Mouse (Mus musculus) hindbrain, embryonic 14.5 days (tissue): ENCODE measurements around the gene Fam126a. TPM values are rescaled to one million over a fixed set of nuclear protein-coding genes. Genes with fewer than 3 reads are reported as not detected.

Experiments
- polyA plus RNA-seq: library from polyadenylated mRNA; unstranded; fragments of >200 nt; fragmentation: Nextera tagmentation; extraction: Ambion mirVana; gene quantifications from 2 replicates; pipeline ENCODE4 v1.2.1, GENCODE M21; 2014

Fam126a gene
- polyA plus RNA-seq, 1 experiment from 2014 or later = 37.9 TPM

Other genes starting within 250 kb of the Fam126a start
- 15.3 and 16.2 TPM in 2 replicates for gene Pus7, start 247.0 kb downstream of the Fam126a start, polyA plus RNA-seq
- gene Rint1, start 243.0 kb downstream of the Fam126a start, polyA plus RNA-seq = 25.8 and 28.8 TPM in 2 replicates
- gene Tomm7, start 186.5 kb downstream of the Fam126a start, polyA plus RNA-seq = 80.0 and 97.7 TPM in 2 replicates
- 152 and 163 TPM in 2 replicates for gene Klhl7, start 69.9 kb upstream of the Fam126a start, polyA plus RNA-seq
- gene Nupl2, start 134.3 kb upstream of the Fam126a start, polyA plus RNA-seq = 13.7 and 16.0 TPM in 2 replicates